Mouse (Mus musculus): ENCODE data around the gene Mybbp1a.

GRCm38 (mm10) chr11:72397811-72398525, 43.2 kb upstream of the Mybbp1a start:
- TF ChIP-seq CTCF (IDR thresholded peaks at IDR 0.05; ENCODE audit: extremely low read depth, insufficient read depth, low read length) (no peak), POLR2A (IDR thresholded peaks at IDR 0.05; ENCODE audit: extremely low read depth, insufficient read depth, low read length) (no peak)
